Mouse (Mus musculus): ENCODE data around the gene Ucn3. TPM values are rescaled to one million over a fixed set of nuclear protein-coding genes. Genes with fewer than 3 reads are reported as not detected.

The Ucn3 gene
- polyA plus RNA-seq, 1 experiment from 2014 or later = 0.12 TPM

GRCm38 (mm10) chr13:3896913-3897312 lies 48.2 kb downstream of the Ucn3 start:
- 28% methylated on average over 5 of the region's 5 CpGs for WGBS
- Histone ChIP-seq H3K27ac (ENCODE audit: low read depth) (no peak overlapping the region), H3K4me1 (replicated peaks; ENCODE audit: control insufficient read depth, insufficient read depth, low read length) (no peaks in the 10 kb centered on the region), H3K9me3 (ENCODE audit: control insufficient read depth, low read length) (no peaks in the 10 kb centered on the region), H3K4me2 (ENCODE audit: low read length) (no peak overlapping the region), H3K36me3 (ENCODE audit: control insufficient read depth, insufficient read depth, low read length) (0 out of 2 replicates have a peak, but pooled peaks cover 6% of the 10 kb centered on the region), H3K9ac (ENCODE audit: low read length) (no peak overlapping the region), H3K4me3 (ENCODE audit: low read depth, low read length) (no peak overlapping the region), H3K27me3 (replicated peaks; ENCODE audit: control insufficient read depth, insufficient read depth, low read length) (no peaks in the 10 kb centered on the region)
- ATAC-seq (replicated peaks; ENCODE audit: low FRiP score, low TSS enrichment, low read depth) (no peak), DNase-seq (ENCODE audit: low spot score) (peak; percentile 84)

- no peak overlapping the region for H3K27ac ChIP-seq (ENCODE audit: low read depth)
- 89% methylated on average over 6 of the region's 6 CpGs for WGBS
- DNase-seq (ENCODE audit: low spot score) = no peak
- H3K9ac ChIP-seq (ENCODE audit: low read length) = no peak overlapping the region
- H3K27me3 ChIP-seq (replicated peaks; ENCODE audit: control insufficient read depth, insufficient read depth, low read length) = no peaks in the 10 kb centered on the region
- 0 out of 2 replicates have a peak, but pooled peaks cover 6% of the 10 kb centered on the region for H3K36me3 ChIP-seq (ENCODE audit: control insufficient read depth, insufficient read depth, low read length)
- no peaks in the 10 kb centered on the region for H3K4me1 ChIP-seq (replicated peaks; ENCODE audit: control insufficient read depth, insufficient read depth, low read length)
- no peaks in the 10 kb centered on the region for H3K9me3 ChIP-seq (ENCODE audit: control insufficient read depth, low read length)
- ATAC-seq (replicated peaks; ENCODE audit: low FRiP score, low TSS enrichment, low read depth) = no peak
- no peak overlapping the region for H3K4me2 ChIP-seq (ENCODE audit: low read length)
- H3K4me3 ChIP-seq (ENCODE audit: low read depth, low read length) = no peak overlapping the region
Observed at GRCm38 (mm10) chr13:3896032-3896431, 49.1 kb downstream of the Ucn3 start.

- Histone ChIP-seq H3K4me3 (ENCODE audit: low read depth, low read length) (no peak overlapping the region), H3K27me3 (replicated peaks; ENCODE audit: control insufficient read depth, insufficient read depth, low read length) (no peaks in the 10 kb centered on the region), H3K4me1 (replicated peaks; ENCODE audit: control insufficient read depth, insufficient read depth, low read length) (no peaks in the 10 kb centered on the region), H3K4me2 (ENCODE audit: low read length) (no peak overlapping the region), H3K27ac (ENCODE audit: low read depth) (no peak overlapping the region), H3K9me3 (ENCODE audit: control insufficient read depth, low read length) (no peaks in the 10 kb centered on the region), H3K36me3 (ENCODE audit: control insufficient read depth, insufficient read depth, low read length) (0 out of 2 replicates have a peak, but pooled peaks cover 6% of the 10 kb centered on the region), H3K9ac (ENCODE audit: low read length) (no peak overlapping the region)
- ATAC-seq (replicated peaks; ENCODE audit: low FRiP score, low TSS enrichment, low read depth) = no peak
- WGBS = 66% methylated on average over 8 of the region's 8 CpGs
- DNase-seq (ENCODE audit: low spot score) = peak; percentile 52
Observed at GRCm38 (mm10) chr13:3895397-3895980, 49.7 kb downstream of the Ucn3 start.

GRCm38 (mm10) chr13:3894549-3894948 lies 50.6 kb downstream of the Ucn3 start:
- H3K9ac ChIP-seq (ENCODE audit: low read length) = no peak overlapping the region
- DNase-seq (ENCODE audit: low spot score) (no peak), ATAC-seq (replicated peaks; ENCODE audit: low FRiP score, low TSS enrichment, low read depth) (no peak)
- H3K36me3 ChIP-seq (ENCODE audit: control insufficient read depth, insufficient read depth, low read length) = 0 out of 2 replicates have a peak, but pooled peaks cover 6% of the 10 kb centered on the region
- no peak overlapping the region for H3K4me3 ChIP-seq (ENCODE audit: low read depth, low read length)
- no peak overlapping the region for H3K4me2 ChIP-seq (ENCODE audit: low read length)
- H3K4me1 ChIP-seq (replicated peaks; ENCODE audit: control insufficient read depth, insufficient read depth, low read length) = peaks cover 4% of the 10 kb centered on the region; the same call in 1 of the 2 replicates
- H3K27ac ChIP-seq (ENCODE audit: low read depth) = no peak overlapping the region
- H3K27me3 ChIP-seq (replicated peaks; ENCODE audit: control insufficient read depth, insufficient read depth, low read length) = no peaks in the 10 kb centered on the region
- 68% methylated on average over 8 of the region's 8 CpGs for WGBS
- no peaks in the 10 kb centered on the region for H3K9me3 ChIP-seq (ENCODE audit: control insufficient read depth, low read length)

GRCm38 (mm10) chr13:3893126-3893734 lies 51.9 kb downstream of the Ucn3 start:
- peaks cover 10% of the 10 kb centered on the region for H3K36me3 ChIP-seq (ENCODE audit: control insufficient read depth, insufficient read depth, low read length)
- peak overlapping the region; percentile 74 for H3K4me3 ChIP-seq (ENCODE audit: low read depth, low read length)
- WGBS = under 1% methylated on average over 35 of the region's 35 CpGs
- no peaks in the 10 kb centered on the region for H3K9me3 ChIP-seq (ENCODE audit: control insufficient read depth, low read length)
- H3K27ac ChIP-seq (ENCODE audit: low read depth) = peak overlapping the region; percentile 78
- H3K4me2 ChIP-seq (ENCODE audit: low read length) = peak overlapping the region; percentile 61
- ATAC-seq (replicated peaks; ENCODE audit: low FRiP score, low TSS enrichment, low read depth) (peak; percentile 97), DNase-seq (ENCODE audit: low spot score) (peak; percentile 94)
- H3K4me1 ChIP-seq (replicated peaks; ENCODE audit: control insufficient read depth, insufficient read depth, low read length) = peaks cover 4% of the 10 kb centered on the region; the same call in 1 of the 2 replicates
- H3K27me3 ChIP-seq (replicated peaks; ENCODE audit: control insufficient read depth, insufficient read depth, low read length) = no peaks in the 10 kb centered on the region
- peak overlapping the region; percentile 76 for H3K9ac ChIP-seq (ENCODE audit: low read length)

GRCm38 (mm10) chr13:3892601-3893000 lies 52.5 kb downstream of the Ucn3 start:
- no peak for DNase-seq (ENCODE audit: low spot score)
- peak overlapping the region; percentile 61 for H3K4me2 ChIP-seq (ENCODE audit: low read length)
- no peaks in the 10 kb centered on the region for H3K9me3 ChIP-seq (ENCODE audit: control insufficient read depth, low read length)
- H3K27me3 ChIP-seq (replicated peaks; ENCODE audit: control insufficient read depth, insufficient read depth, low read length) = no peaks in the 10 kb centered on the region
- H3K4me3 ChIP-seq (ENCODE audit: low read depth, low read length) = peak overlapping the region; percentile 74
- ATAC-seq (replicated peaks; ENCODE audit: low FRiP score, low TSS enrichment, low read depth) = no peak
- H3K4me1 ChIP-seq (replicated peaks; ENCODE audit: control insufficient read depth, insufficient read depth, low read length) = peaks cover 4% of the 10 kb centered on the region; the same call in 1 of the 2 replicates
- H3K9ac ChIP-seq (ENCODE audit: low read length) = peak overlapping the region; percentile 76
- peaks cover 16% of the 10 kb centered on the region for H3K36me3 ChIP-seq (ENCODE audit: control insufficient read depth, insufficient read depth, low read length)
- whole genome bisulfite sequencing = 6% methylated on average over 7 of the region's 7 CpGs
- peak overlapping the region; percentile 78 for H3K27ac ChIP-seq (ENCODE audit: low read depth)

- Histone ChIP-seq H3K27me3 (replicated peaks; ENCODE audit: control insufficient read depth, insufficient read depth, low read length) (no peaks in the 10 kb centered on the region), H3K27ac (ENCODE audit: low read depth) (peak overlapping the region; percentile 78; the same call in 1 of the 2 replicates), H3K4me2 (ENCODE audit: low read length) (peak overlapping the region; percentile 61), H3K36me3 (ENCODE audit: control insufficient read depth, insufficient read depth, low read length) (peaks cover 26% of the 10 kb centered on the region), H3K9ac (ENCODE audit: low read length) (peak overlapping the region; percentile 76), H3K4me1 (replicated peaks; ENCODE audit: control insufficient read depth, insufficient read depth, low read length) (peaks cover 4% of the 10 kb centered on the region; the same call in 1 of the 2 replicates), H3K4me3 (ENCODE audit: low read depth, low read length) (peak overlapping the region; percentile 74), H3K9me3 (ENCODE audit: control insufficient read depth, low read length) (no peaks in the 10 kb centered on the region)
- DNase-seq (ENCODE audit: low spot score) = peak; percentile 63
- ATAC-seq (replicated peaks; ENCODE audit: low FRiP score, low TSS enrichment, low read depth) = peak; percentile 30
- 25% methylated on average over 8 of the region's 8 CpGs for WGBS
Observed at GRCm38 (mm10) chr13:3891479-3892087, 53.6 kb downstream of the Ucn3 start.

Data from intestine, embryonic 14.5 days (tissue).